Mouse (Mus musculus) limb, embryonic 14.5 days (tissue): Measurements from ENCODE around the gene Lrrfip2. TPM values are rescaled to one million over a fixed set of nuclear protein-coding genes. Genes with fewer than 3 reads are reported as not detected.
A peak's percentile ranks its signal among the peaks of the same experiment; 100 is the strongest.

Source experiments
- ATAC-seq: fragments of 200-750 bp; cut with Nextera tagmentation; 2 replicates; pipeline ENCODE4 v1.8.0; 2017; ENCODE audit warnings: low read depth, moderate number of reproducible peaks, moderate TSS enrichment; ENCODE audit not compliant: low FRiP score
- DNase-seq: peaks from one replicate; pipeline ENCODE4 v3.0.0-alpha.2; 2015; ENCODE audit warnings: low spot score
- H3K27ac ChIP-seq: fragments of 300-500 bp; sonication (generic); replicated peaks from 2 replicates; pipeline ENCODE4 v1.5.1; 2014; ENCODE audit warnings: low read depth, mild to moderate bottlenecking, low read length, moderate library complexity, mixed read lengths
- H3K27me3 ChIP-seq: fragments of 300-500 bp; sonication (generic); 2 replicates; pipeline ENCODE4 v1.6.1; 2014; ENCODE audit warnings: low read length, mixed read lengths; ENCODE audit not compliant: control insufficient read depth, insufficient read depth
- H3K36me3 ChIP-seq: fragments of 300-500 bp; sonication (generic); 2 replicates; pipeline ENCODE4 v1.6.1; 2014; ENCODE audit warnings: mild to moderate bottlenecking, low read length, moderate library complexity, mixed read lengths; ENCODE audit not compliant: control insufficient read depth, insufficient read depth
- H3K4me1 ChIP-seq: fragments of 300-500 bp; sonication (generic); 2 replicates; pipeline ENCODE4 v1.6.1; 2014; ENCODE audit warnings: antibody characterized with exemption, low read length, mixed read lengths; ENCODE audit not compliant: control insufficient read depth, insufficient read depth
- H3K4me2 ChIP-seq: fragments of 300-500 bp; sonication (generic); replicated peaks from 2 replicates; pipeline ENCODE4 v1.6.1; 2014; ENCODE audit warnings: low read depth, mild to moderate bottlenecking, low read length, moderate library complexity; ENCODE audit not compliant: severe bottlenecking
- H3K4me3 ChIP-seq: fragments of 300-500 bp; sonication (generic); replicated peaks from 2 replicates; pipeline ENCODE4 v1.5.1; 2014; ENCODE audit warnings: low read length
- H3K9ac ChIP-seq: fragments of 300-500 bp; sonication (generic); 2 replicates; pipeline ENCODE4 v1.6.1; 2014; ENCODE audit warnings: mild to moderate bottlenecking, low read depth, low read length, moderate library complexity; ENCODE audit not compliant: severe bottlenecking
- H3K9me3 ChIP-seq: fragments of 300-500 bp; sonication (generic); 2 replicates; pipeline ENCODE4 v1.6.1; 2016; ENCODE audit warnings: low read length; ENCODE audit not compliant: control insufficient read depth
- POLR2A ChIP-seq: fragments of 200-500 bp; IDR thresholded peaks from 2 replicates; pipeline ENCODE4 v1.8.0; 2012; ENCODE audit warnings: inconsistent platforms, mild to moderate bottlenecking, moderate library complexity, borderline replicate concordance; ENCODE audit not compliant: insufficient read depth, insufficient read length; ENCODE audit errors: extremely low read depth
- WGBS: fragments of 180-500 bp; shearing (Covaris S2); extraction: QIAGEN DNeasy Blood & Tissue Kit; methylation state at CpG from one replicate; pipeline ENCODE4 v1.1.7; 2014; 5-methylcytosine and 5-hydroxymethylcytosine counted together
- polyA plus RNA-seq, 2 experiments: library from polyadenylated mRNA; depleted of rRNA in 1 of 2; stranded (reverse) in 1 of 2; unstranded in 1 of 2; fragments of >200 nt; fragmentation: Nextera tagmentation in 1 of 2; extraction: Ambion mirVana in 1 of 2; gene quantifications; 2 replicates each; pipeline versions ENCODE4 v1.2.1 to v1.2.3; 2012 to 2014

Gene Lrrfip2
- polyA plus RNA-seq, 2 experiments = 36.6 to 37.4 TPM

- Histone ChIP-seq H3K4me3 (peak overlapping the region; percentile 19), H3K4me2 (peak overlapping the region; percentile 82), H3K27ac (no peak overlapping the region), H3K9ac (no peak overlapping the region), H3K4me1 (peaks cover 33% of the 10 kb centered on the region), H3K27me3 (no peaks in the 10 kb centered on the region), H3K36me3 (peaks cover 49% of the 10 kb centered on the region), H3K9me3 (no peaks in the 10 kb centered on the region)
- 38% methylated on average over 1 of the region's 1 CpGs for WGBS
- TF ChIP-seq POLR2A = no peak
- ATAC-seq = no peak
- DNase-seq = no peak
Measured at GRCm38 (mm10) chr9:111275156-111275555, 157.8 kb downstream of the Lrrfip2 start.

Other genes with a start within 250 kb of the Lrrfip2 start
- 7.3 and 7.4 TPM in 2 replicates for gene Als2cl, start 237.7 kb upstream of the Lrrfip2 start, polyA plus RNA-seq (2012; rRNA removed)
- 1.6 and 1.9 TPM in 2 replicates for gene Als2cl, start 237.7 kb upstream of the Lrrfip2 start, polyA plus RNA-seq (2014; fragmentation: Nextera tagmentation; extraction: Ambion mirVana)
- gene Tmie, start 237.5 kb upstream of the Lrrfip2 start, polyA plus RNA-seq (2012; rRNA removed) = 0.61 and 0.85 TPM in 2 replicates
- gene Tmie, start 237.5 kb upstream of the Lrrfip2 start, polyA plus RNA-seq (2014; fragmentation: Nextera tagmentation; extraction: Ambion mirVana) = 0.37 and 0.52 TPM in 2 replicates
- gene Fam240a, start 200.7 kb upstream of the Lrrfip2 start, polyA plus RNA-seq (2012; rRNA removed) = not detected in 2 replicates
- gene Fam240a, start 200.7 kb upstream of the Lrrfip2 start, polyA plus RNA-seq (2014; fragmentation: Nextera tagmentation; extraction: Ambion mirVana) = not detected in 2 replicates
- 0.38 and 0.56 TPM in 2 replicates for gene Tdgf1, start 171.4 kb upstream of the Lrrfip2 start, polyA plus RNA-seq (2012; rRNA removed)
- 0.40 and 0.54 TPM in 2 replicates for gene Tdgf1, start 171.4 kb upstream of the Lrrfip2 start, polyA plus RNA-seq (2014; fragmentation: Nextera tagmentation; extraction: Ambion mirVana)
- gene Lrrc2, start 166.0 kb upstream of the Lrrfip2 start, polyA plus RNA-seq (2012; rRNA removed) = 0.04 and 0.12 TPM in 2 replicates
- 0.08 TPM in 1 of 2 replicates, not detected in the other for gene Lrrc2, start 166.0 kb upstream of the Lrrfip2 start, polyA plus RNA-seq (2014; fragmentation: Nextera tagmentation; extraction: Ambion mirVana)
- 0.20 and 0.24 TPM in 2 replicates for gene Rtp3, start 127.0 kb upstream of the Lrrfip2 start, polyA plus RNA-seq (2012; rRNA removed)
- not detected in 2 replicates for gene Rtp3, start 127.0 kb upstream of the Lrrfip2 start, polyA plus RNA-seq (2014; fragmentation: Nextera tagmentation; extraction: Ambion mirVana)
- 0.44 and 1.1 TPM in 2 replicates for gene Ltf, start 98.3 kb upstream of the Lrrfip2 start, polyA plus RNA-seq (2012; rRNA removed)
- 0.47 and 1.4 TPM in 2 replicates for gene Ltf, start 98.3 kb upstream of the Lrrfip2 start, polyA plus RNA-seq (2014; fragmentation: Nextera tagmentation; extraction: Ambion mirVana)
- 0.50 and 0.63 TPM in 2 replicates for gene Ccrl2, start 60.1 kb upstream of the Lrrfip2 start, polyA plus RNA-seq (2012; rRNA removed)
- gene Ccrl2, start 60.1 kb upstream of the Lrrfip2 start, polyA plus RNA-seq (2014; fragmentation: Nextera tagmentation; extraction: Ambion mirVana) = 0.59 and 0.88 TPM in 2 replicates
- 46.5 and 52.2 TPM in 2 replicates for gene Mlh1, start 154.2 kb downstream of the Lrrfip2 start, polyA plus RNA-seq (2012; rRNA removed)
- 33.5 and 35.4 TPM in 2 replicates for gene Mlh1, start 154.2 kb downstream of the Lrrfip2 start, polyA plus RNA-seq (2014; fragmentation: Nextera tagmentation; extraction: Ambion mirVana)
- gene Epm2aip1, start 154.3 kb downstream of the Lrrfip2 start, polyA plus RNA-seq (2012; rRNA removed) = 45.2 and 47.8 TPM in 2 replicates
- 45.4 and 47.3 TPM in 2 replicates for gene Epm2aip1, start 154.3 kb downstream of the Lrrfip2 start, polyA plus RNA-seq (2014; fragmentation: Nextera tagmentation; extraction: Ambion mirVana)
- gene Trank1, start 194.1 kb downstream of the Lrrfip2 start, polyA plus RNA-seq (2012; rRNA removed) = 1.2 and 1.4 TPM in 2 replicates
- 0.35 and 0.83 TPM in 2 replicates for gene Trank1, start 194.1 kb downstream of the Lrrfip2 start, polyA plus RNA-seq (2014; fragmentation: Nextera tagmentation; extraction: Ambion mirVana)